Mouse (Mus musculus): ENCODE data around the gene Tsga10.

GRCm38 (mm10) chr1:37894606-37895005, 28.4 kb upstream of the Tsga10 start:
- TF ChIP-seq POLR2A (IDR thresholded peaks at IDR 0.05; ENCODE audit: insufficient read depth, low read depth, low read length) (no peak), CTCF (IDR thresholded peaks at IDR 0.05) (no peak), EP300 (IDR thresholded peaks at IDR 0.05; ENCODE audit: insufficient read depth, low read depth, low read length) (no peak)

Data from heart, adult 2 months (tissue).